Mouse (Mus musculus) heart, embryonic 14.5 days (tissue): Measurements from ENCODE around the gene Cngb1. TPM values are rescaled to one million over a fixed set of nuclear protein-coding genes. Genes with fewer than 3 reads are reported as not detected.
A peak's percentile ranks its signal among the peaks of the same experiment; 100 is the strongest.

Experiments used
- ATAC-seq: fragments of 200-750 bp; cut with Nextera tagmentation; 2 replicates; pipeline ENCODE4 v1.8.0; 2017; ENCODE audit warnings: low read depth, moderate TSS enrichment; ENCODE audit not compliant: insufficient number of reproducible peaks, insufficient read depth, low FRiP score
- H3K27ac ChIP-seq, 2 experiments: fragments of 200-500 bp in 1 of 2; fragments of 300-500 bp in 1 of 2; sonication (generic) in 1 of 2; replicated peaks in 1 of 2; 2 replicates each; pipeline ENCODE4 v1.5.1; 2012 to 2014; ENCODE audit warnings: low read depth in 2 of 2, low read length in 2 of 2, control low read depth in 1 of 2, mild to moderate bottlenecking in 1 of 2, mixed read lengths in 1 of 2; ENCODE audit not compliant: control insufficient read depth in 1 of 2, insufficient read depth in 1 of 2
- H3K27me3 ChIP-seq: fragments of 300-500 bp; sonication (generic); 2 replicates; pipeline ENCODE4 v1.6.1; 2014; ENCODE audit warnings: mild to moderate bottlenecking, low read length, control low read depth; ENCODE audit not compliant: control insufficient read depth, insufficient read depth
- H3K36me3 ChIP-seq: fragments of 300-500 bp; sonication (generic); 2 replicates; pipeline ENCODE4 v1.6.1; 2014; ENCODE audit warnings: mild to moderate bottlenecking, control low read depth, low read length, mixed read lengths; ENCODE audit not compliant: control insufficient read depth, insufficient read depth
- H3K4me1 ChIP-seq, 2 experiments: fragments of 200-500 bp in 1 of 2; fragments of 300-500 bp in 1 of 2; sonication (generic) in 1 of 2; 2 replicates each; pipeline ENCODE4 v1.6.1; 2012 to 2014; ENCODE audit warnings: low read length in 2 of 2, control low read depth in 1 of 2, mixed read lengths in 1 of 2; ENCODE audit not compliant: control insufficient read depth in 2 of 2, insufficient read depth in 2 of 2
- H3K4me2 ChIP-seq: fragments of 300-500 bp; sonication (generic); 2 replicates; pipeline ENCODE4 v1.6.1; 2014; ENCODE audit warnings: mild to moderate bottlenecking, low read length
- H3K4me3 ChIP-seq, 2 experiments: fragments of 200-500 bp in 1 of 2; fragments of 300-500 bp in 1 of 2; sonication (generic) in 1 of 2; 2 replicates each; pipeline ENCODE4 v1.5.1; 2012 to 2014; ENCODE audit warnings: low read length in 2 of 2, mild to moderate bottlenecking in 2 of 2, control low read depth in 1 of 2, low read depth in 1 of 2, moderate library complexity in 1 of 2; ENCODE audit not compliant: control insufficient read depth in 1 of 2, insufficient read depth in 1 of 2
- H3K9ac ChIP-seq: fragments of 300-500 bp; sonication (generic); 2 replicates; pipeline ENCODE4 v1.6.1; 2014; ENCODE audit warnings: mild to moderate bottlenecking, low read length
- H3K9me3 ChIP-seq: fragments of 300-500 bp; sonication (generic); 2 replicates; pipeline ENCODE4 v1.6.1; 2016; ENCODE audit warnings: low read length, control low read depth; ENCODE audit not compliant: control insufficient read depth
- WGBS: fragments of 180-500 bp; shearing (Covaris S2); extraction: QIAGEN DNeasy Blood & Tissue Kit; methylation state at CpG from one replicate; pipeline ENCODE4 v1.1.7; 2014; 5-methylcytosine and 5-hydroxymethylcytosine counted together
- polyA plus RNA-seq: library from polyadenylated mRNA; unstranded; fragments of >200 nt; fragmentation: Nextera tagmentation; extraction: Ambion mirVana; gene quantifications from 2 replicates; pipeline ENCODE4 v1.2.1, GENCODE M21; 2014

The Cngb1 gene
- polyA plus RNA-seq = 0.71 and 1.00 TPM in 2 replicates

DNA sequence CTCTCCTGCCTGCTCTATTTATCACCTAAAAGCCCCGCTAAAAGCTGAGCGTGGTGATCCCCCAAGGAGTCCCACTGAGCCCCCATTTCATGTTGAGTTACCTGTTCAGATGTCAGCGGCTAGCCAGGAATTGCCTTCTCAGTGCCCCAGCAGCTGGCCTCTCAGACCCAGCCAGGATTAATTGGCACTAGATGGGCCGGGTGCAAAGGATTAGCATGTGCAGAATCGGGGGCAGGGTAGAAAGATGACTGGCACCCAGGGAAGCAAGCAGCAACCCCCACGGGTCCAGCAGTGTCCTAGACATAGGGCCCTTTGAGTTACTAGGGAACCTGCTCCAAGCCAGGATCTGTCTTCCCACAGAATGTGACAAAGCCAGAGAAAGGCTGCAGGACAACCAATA lies at the start of gene Cngb1:
TSS of gene Cngb1 (minus strand) at position 155 of the 400 bp plus-strand sequence.
- 38% methylated on average over 6 of the region's 6 CpGs for WGBS
- H3K27ac ChIP-seq = no peak within 1 kb of the TSS

DNA sequence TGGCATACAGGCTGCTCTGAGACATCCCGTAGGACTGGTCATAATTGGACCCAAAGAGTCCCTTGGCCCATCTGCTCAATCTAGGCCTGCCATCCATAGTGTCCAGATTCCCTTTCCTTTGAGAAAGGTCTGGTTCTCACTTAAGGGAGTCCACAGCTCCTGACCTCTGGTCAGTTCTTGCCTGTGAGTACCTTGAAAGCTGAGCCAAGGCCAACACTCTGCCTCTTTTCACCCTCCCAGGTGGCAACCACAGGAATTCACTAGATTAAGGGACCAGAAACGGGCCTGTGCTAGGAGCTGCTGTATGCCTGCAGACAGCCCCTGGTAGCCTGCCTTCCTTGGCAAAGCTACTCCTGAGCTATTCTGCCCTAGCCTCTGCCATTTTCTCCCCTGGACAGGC lies 48.2 kb upstream of the Cngb1 start:
- Histone ChIP-seq H3K9ac (peak overlapping the region; percentile 100), H3K27me3 (no peaks in the 10 kb centered on the region), H3K36me3 (peaks cover 13% of the 10 kb centered on the region), H3K27ac (peak overlapping the region in 1 of 2 experiments; percentile 46; a peak in 2 of 4 replicates), H3K9me3 (no peaks in the 10 kb centered on the region), H3K4me1 (peaks cover 46 to 75% of the 10 kb centered on the region in 2 experiments), H3K4me2 (peak overlapping the region; percentile 81), H3K4me3 (peak overlapping the region; percentile 58 to 98)
- 43% methylated on average over 2 of the region's 2 CpGs for WGBS
- ATAC-seq = no peak

More for the DNA sequence above, at the start of gene Cngb1:
- Histone ChIP-seq H3K4me3 (no peak within 1 kb of the TSS), H3K4me1 (peaks cover 2 to 4% of the 10 kb centered on the region in 2 experiments; a peak in 2 of 4 replicates), H3K4me2 (no peak within 1 kb of the TSS), H3K36me3 (no peaks in the 10 kb centered on the region), H3K9me3 (no peaks in the 10 kb centered on the region), H3K27me3 (no peaks in the 10 kb centered on the region), H3K9ac (no peak within 1 kb of the TSS)
- ATAC-seq = no peak

DNA sequence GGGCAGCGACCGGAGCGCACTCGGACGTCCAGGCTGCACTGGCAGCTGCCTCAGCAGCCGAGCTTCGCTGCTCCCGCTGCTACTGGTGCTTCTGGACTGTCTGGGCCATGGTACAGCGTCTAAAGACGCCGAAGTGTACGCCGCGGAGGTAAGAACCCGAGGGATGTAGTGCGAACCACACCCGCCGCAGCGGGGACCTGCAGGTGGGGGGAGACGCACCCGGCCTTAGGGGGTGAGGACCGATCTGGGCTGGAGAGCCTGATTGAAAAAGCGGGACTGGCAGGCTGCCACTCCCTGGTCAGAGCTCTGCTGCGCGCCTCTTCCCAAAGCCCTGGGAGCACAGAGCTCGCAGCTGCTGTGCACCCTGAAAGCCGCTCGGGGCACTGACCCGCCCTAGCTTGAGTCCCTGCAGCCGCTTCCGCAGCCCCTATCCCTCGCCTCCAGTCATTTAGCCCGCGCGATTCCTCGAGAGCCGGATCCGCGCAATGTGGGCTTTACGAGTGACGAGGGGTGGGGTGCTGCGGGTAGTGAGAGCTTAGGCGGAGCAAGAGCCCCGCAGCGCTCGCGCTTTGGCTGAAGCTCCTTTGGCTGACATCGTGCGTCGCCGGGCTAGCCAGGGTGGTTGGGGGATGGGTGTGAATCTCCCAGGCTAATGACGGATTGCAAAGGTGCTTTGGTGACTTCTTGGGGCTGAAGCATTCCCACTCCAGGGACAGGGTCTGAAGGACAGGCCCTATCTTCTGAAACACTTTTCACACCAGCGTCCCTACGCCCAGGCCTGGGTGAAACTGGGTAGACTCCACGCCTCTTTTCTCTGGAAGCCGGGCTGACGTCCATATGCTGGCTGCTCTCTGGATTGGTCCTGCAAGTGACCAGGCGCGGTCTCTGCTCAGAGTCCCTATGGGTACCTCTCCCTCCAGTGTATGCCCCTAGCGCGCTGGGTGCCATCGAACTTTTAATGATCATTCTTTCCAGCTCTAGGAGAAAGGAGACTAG lies 46.8 kb upstream of the Cngb1 start:
- H3K4me3 ChIP-seq = peak overlapping the region; percentile 58 to 98
- H3K4me1 ChIP-seq = peaks cover 49 to 75% of the 10 kb centered on the region in 2 experiments

DNA sequence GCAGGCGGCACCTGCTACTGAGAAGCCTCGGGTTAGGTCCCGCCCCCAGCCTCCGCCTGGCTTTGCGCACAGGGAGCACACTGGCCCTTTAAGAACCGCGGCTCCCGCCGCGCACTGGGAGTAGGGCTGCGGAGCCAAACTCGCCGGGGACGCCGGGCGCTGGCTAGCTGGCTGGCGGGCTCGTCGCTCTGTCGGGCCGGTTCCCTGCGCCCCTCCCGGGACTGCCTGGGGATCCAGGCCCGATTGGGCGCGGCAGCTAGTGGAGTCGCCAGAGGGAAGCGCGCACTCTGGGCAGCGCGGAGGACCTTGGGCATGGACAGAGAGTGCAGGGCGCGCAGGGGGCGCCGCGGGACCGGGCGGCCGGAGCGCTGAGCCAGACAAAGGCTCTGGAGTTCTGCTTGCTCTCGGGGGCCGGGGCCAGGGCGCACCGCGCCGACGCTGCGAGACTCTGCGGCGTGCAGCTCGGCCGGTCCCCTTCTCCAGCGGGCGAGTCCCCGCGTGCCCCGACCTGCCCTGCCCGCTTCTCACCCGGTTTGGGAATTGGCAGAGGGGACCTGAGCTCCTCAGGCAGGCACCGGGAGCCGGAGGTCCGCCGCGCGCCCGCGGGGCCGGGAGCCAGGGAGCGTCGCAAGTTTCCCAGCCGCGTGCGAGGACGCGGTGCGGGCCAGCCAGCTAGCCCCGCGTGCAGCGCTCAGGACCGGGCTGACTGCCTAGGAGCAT lies 45.9 kb upstream of the Cngb1 start, which contains the start of gene Mmp15:
TSS of gene Mmp15 (plus strand) at position 118 of the 720 bp plus-strand sequence.
- peak within 1 kb of the TSS; percentile 100 for H3K9ac ChIP-seq
- ATAC-seq = peak; percentile 77
- under 1% methylated on average over 71 of the region's 80 CpGs for WGBS
- peak within 1 kb of the TSS; percentile 81 for H3K4me2 ChIP-seq
- peak within 1 kb of the TSS; percentile 58 to 98 for H3K4me3 ChIP-seq
- no peaks in the 10 kb centered on the region for H3K9me3 ChIP-seq
- peak within 1 kb of the TSS; percentile 76 to 83 for H3K27ac ChIP-seq
- H3K36me3 ChIP-seq = peaks cover 13% of the 10 kb centered on the region
- H3K27me3 ChIP-seq = no peaks in the 10 kb centered on the region
- peaks cover 45 to 69% of the 10 kb centered on the region in 2 experiments for H3K4me1 ChIP-seq

More for the DNA sequence above, 46.8 kb upstream of the Cngb1 start:
- no peaks in the 10 kb centered on the region for H3K9me3 ChIP-seq
- H3K9ac ChIP-seq = peak overlapping the region; percentile 100
- peak overlapping the region; percentile 81 for H3K4me2 ChIP-seq
- H3K27ac ChIP-seq = peak overlapping the region; percentile 76 to 83
- 1% methylated on average over 62 of the region's 62 CpGs for WGBS
- H3K27me3 ChIP-seq = no peaks in the 10 kb centered on the region
- peak; percentile 15; the same call in 1 of the 2 replicates for ATAC-seq
- H3K36me3 ChIP-seq = peaks cover 13% of the 10 kb centered on the region

DNA sequence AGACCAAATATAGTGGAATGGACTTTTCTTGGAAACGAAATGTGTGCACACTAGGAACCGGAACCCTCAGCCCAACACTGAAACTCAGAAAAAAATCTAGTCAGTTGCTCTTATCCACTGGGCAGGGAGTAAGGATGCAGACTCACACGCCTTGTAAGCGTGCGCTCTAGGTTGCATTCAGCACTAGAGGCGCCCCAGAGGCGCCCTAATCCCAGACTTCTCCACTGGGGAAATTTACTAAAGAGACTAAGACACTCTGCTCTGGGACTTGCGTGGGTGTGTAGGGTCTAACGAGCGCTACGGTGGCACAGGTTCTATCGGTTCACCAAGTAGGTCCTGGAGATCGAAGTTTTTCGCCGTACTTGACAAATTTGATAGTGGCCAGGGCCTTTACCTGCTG lies 45.1 kb upstream of the Cngb1 start:
- peak overlapping the region; percentile 58 to 98 for H3K4me3 ChIP-seq
- H3K4me2 ChIP-seq = peak overlapping the region; percentile 81
- ATAC-seq = no peak
- H3K9me3 ChIP-seq = no peaks in the 10 kb centered on the region
- H3K9ac ChIP-seq = peak overlapping the region; percentile 100
- H3K36me3 ChIP-seq = peaks cover 15% of the 10 kb centered on the region
- H3K4me1 ChIP-seq = peaks cover 47 to 66% of the 10 kb centered on the region in 2 experiments
- peak overlapping the region; percentile 37 to 83 for H3K27ac ChIP-seq
- H3K27me3 ChIP-seq = no peaks in the 10 kb centered on the region
- WGBS = 5% methylated on average over 15 of the region's 15 CpGs

DNA sequence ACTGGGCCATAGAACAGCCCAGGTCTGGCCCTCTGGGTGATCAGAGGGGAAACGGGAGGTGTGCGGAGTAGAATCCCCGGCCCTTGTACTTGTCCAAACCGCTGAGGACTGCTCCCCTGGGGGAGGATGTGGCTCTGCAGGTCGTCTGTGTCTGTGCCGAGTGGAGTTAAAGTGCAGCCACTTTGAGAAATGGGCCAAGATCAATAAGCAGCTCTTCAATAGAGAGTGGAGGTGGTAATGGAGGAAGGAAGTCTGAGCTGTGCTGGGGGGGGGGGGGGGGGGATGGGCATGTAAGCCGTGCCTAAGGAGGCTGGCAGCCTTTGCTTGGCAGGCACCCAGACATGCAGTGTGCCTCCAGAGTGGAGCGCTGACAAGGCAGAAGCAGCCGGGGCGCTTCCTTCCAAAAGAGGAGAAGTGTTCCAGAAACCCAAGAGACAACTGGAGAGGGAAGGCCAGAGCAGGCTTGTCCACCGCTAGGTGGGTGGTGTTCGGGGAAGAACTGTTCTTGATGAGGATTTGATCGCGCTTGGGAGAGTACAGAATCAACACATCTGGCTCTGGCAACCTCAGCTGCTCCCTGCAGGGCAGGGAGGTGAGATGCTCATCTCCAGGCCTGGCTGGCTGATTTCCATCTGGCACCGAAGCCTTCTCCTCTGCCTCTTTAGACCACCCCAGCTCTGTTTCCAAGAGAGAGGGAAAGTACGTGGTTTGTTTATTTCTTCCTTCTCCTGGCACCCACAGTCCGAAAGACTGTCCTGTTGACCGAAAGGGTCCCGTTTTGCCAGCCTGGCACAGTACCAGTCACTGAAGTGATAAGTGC lies 42.6 kb upstream of the Cngb1 start:
- Histone ChIP-seq H3K27me3 (no peaks in the 10 kb centered on the region), H3K4me2 (peak overlapping the region; percentile 47), H3K4me3 (no peak overlapping the region), H3K27ac (peak overlapping the region; percentile 39 to 71; a peak in 3 of 4 replicates), H3K9me3 (no peaks in the 10 kb centered on the region), H3K4me1 (peaks cover 26 to 42% of the 10 kb centered on the region in 2 experiments), H3K9ac (peak overlapping the region; percentile 62), H3K36me3 (peaks cover 26% of the 10 kb centered on the region)
- 35% methylated on average over 19 of the region's 19 CpGs for WGBS
- ATAC-seq = no peak
